Mouse (Mus musculus): Measurements from ENCODE around the gene Grasp. TPM values are rescaled to one million over a fixed set of nuclear protein-coding genes. Genes with fewer than 3 reads are reported as not detected.

The Grasp gene
- total and polyA plus RNA-seq, 3 experiments = 4.1 to 6.3 TPM; not detected in 1

DNA sequence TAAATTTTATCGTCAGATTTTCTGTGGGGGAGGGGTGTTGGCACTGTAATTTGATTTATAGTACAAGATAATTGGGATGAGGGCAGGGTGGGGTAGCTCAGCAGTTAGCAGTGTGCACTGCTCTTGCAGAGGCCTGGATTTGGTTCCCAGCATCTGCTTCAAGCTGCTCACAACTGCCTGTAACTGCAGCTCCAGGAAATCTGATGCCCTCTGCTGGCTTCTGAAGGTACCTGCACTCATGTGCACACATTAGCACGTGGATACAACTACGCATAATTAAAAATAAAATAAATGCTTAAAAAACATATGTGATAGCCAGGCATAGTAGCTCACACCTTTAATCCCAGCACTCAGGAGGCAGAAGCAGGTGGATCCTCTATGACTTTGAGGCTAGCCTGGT lies 38.4 kb upstream of the Grasp start (continued):
- TF ChIP-seq NELFE (IDR thresholded peaks at IDR 0.05; ENCODE audit: low read depth, low read length) = no peak

- no peak overlapping the region for H3K9ac ChIP-seq (ENCODE audit: control insufficient read depth, low read depth, low read length, poor library complexity, severe bottlenecking)
- DNase-seq (ENCODE audit: low read depth, low spot score) = peak; percentile 46
- peaks cover 13 to 29% of the 10 kb centered on the region in 2 experiments for H3K4me1 ChIP-seq (ENCODE audit: control insufficient read depth in 1 of 2, insufficient read depth in 2 of 2, low read length in 2 of 2)
- no peak overlapping the region for H3K27ac ChIP-seq (ENCODE audit: control insufficient read depth, low read depth, low read length)
- H3K4me3 ChIP-seq (ENCODE audit: control insufficient read depth in 1 of 2, insufficient read depth in 1 of 2, low read depth in 2 of 2, low read length in 2 of 2) = no peak overlapping the region
- no peaks in the 10 kb centered on the region for H3K9me3 ChIP-seq (replicated peaks; ENCODE audit: insufficient read depth, low read length)
- H3K79me2 ChIP-seq (ENCODE audit: control insufficient read depth, insufficient read depth, low read length, poor library complexity) = 0 out of 2 replicates have a peak, but pooled peaks cover 1% of the 10 kb centered on the region
- H3K36me3 ChIP-seq (ENCODE audit: control insufficient read depth in 1 of 2, insufficient read depth in 2 of 2, low read length in 2 of 2) = peaks cover 0 to 25% of the 10 kb centered on the region in 2 experiments; a peak in 3 of 4 replicates
- no peak for TF ChIP-seq MYC (IDR thresholded peaks at IDR 0.05; ENCODE audit: low read depth, low read length)
- TF ChIP-seq CTCF (IDR thresholded peaks at IDR 0.05 in 2 of 3, conservative IDR thresholded peaks at IDR 0.05 in 1 of 3; ENCODE audit: control insufficient read depth in 1 of 3, insufficient read depth in 1 of 3, low read depth in 2 of 3, low read length in 3 of 3, poor library complexity in 1 of 3, severe bottlenecking in 1 of 3) = peak; percentile 31 to 32 (median 32); a peak in 5 of 6 replicates
- H3K27me3 ChIP-seq (ENCODE audit: control insufficient read depth in 1 of 2, insufficient read depth in 2 of 2, low read length in 2 of 2) = no peaks in the 10 kb centered on the region
Measured at GRCm38 (mm10) chr15:101187907-101188306, 36.1 kb upstream of the Grasp start.

DNA sequence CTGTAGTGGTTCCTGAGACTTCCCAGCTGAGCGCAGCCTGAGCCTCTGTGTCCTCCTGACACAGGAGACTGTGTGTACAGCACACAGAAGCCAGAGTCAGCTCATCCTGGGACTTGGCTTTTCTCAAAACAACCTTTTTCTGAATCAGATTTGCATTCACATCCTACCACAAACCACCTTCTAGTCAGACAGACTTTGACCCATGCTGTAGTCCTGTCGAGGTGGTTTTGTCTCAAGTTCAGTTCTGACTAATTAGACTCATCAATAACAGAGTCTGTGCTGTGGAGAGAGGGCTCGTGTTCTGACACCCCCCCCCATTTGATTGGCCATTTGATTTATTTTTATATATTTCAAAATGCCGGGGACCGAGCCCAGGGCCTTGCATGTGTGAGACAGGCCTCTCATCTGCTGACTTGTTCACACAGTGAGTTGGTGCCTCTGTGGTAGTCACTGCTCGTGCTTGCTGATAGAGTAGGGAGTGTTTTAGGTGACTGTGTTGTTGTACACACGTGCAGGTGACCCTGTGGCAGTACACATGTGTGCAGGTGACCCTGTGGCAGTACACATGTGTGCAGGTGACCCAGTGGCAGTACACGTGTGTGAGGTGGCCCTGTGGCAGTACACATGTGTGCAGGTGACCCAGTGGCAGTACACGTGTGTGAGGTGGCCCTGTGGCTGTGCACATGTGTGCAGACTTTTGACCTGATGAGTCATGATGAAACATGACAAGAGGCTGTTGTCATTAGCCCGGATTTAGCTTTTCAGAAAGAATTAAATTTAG lies 33.8 kb upstream of the Grasp start:
- peak overlapping the region; percentile 55; the same call in 1 of the 2 replicates for H3K27ac ChIP-seq (ENCODE audit: control insufficient read depth, low read depth, low read length)
- no peaks in the 10 kb centered on the region for H3K27me3 ChIP-seq (ENCODE audit: control insufficient read depth in 1 of 2, insufficient read depth in 2 of 2, low read length in 2 of 2)
- TF ChIP-seq NRF1 (IDR thresholded peaks at IDR 0.05; ENCODE audit: insufficient read depth, low read depth, low read length, poor library complexity, severe bottlenecking) (no peak), CTCF (IDR thresholded peaks at IDR 0.05 in 2 of 3, conservative IDR thresholded peaks at IDR 0.05 in 1 of 3; ENCODE audit: control insufficient read depth in 1 of 3, insufficient read depth in 1 of 3, low read depth in 2 of 3, low read length in 3 of 3, poor library complexity in 1 of 3, severe bottlenecking in 1 of 3) (no peak), MYC (IDR thresholded peaks at IDR 0.05; ENCODE audit: low read depth, low read length) (no peak), SIN3A (IDR thresholded peaks at IDR 0.05; ENCODE audit: low read length) (0 out of 2 replicates have a peak, but pooled peaks have one; percentile 33), USF2 (IDR thresholded peaks at IDR 0.05; ENCODE audit: borderline replicate concordance in 1 of 2, insufficient read depth in 1 of 2, low read depth in 1 of 2, low read length in 2 of 2) (no peak)
- H3K36me3 ChIP-seq (ENCODE audit: control insufficient read depth in 1 of 2, insufficient read depth in 2 of 2, low read length in 2 of 2) = peaks cover 0 to 29% of the 10 kb centered on the region in 2 experiments; a peak in 3 of 4 replicates
- peaks cover 13 to 35% of the 10 kb centered on the region in 2 experiments for H3K4me1 ChIP-seq (ENCODE audit: control insufficient read depth in 1 of 2, insufficient read depth in 2 of 2, low read length in 2 of 2)
- no peak overlapping the region; the same call in 1 of the 2 replicates for H3K9ac ChIP-seq (ENCODE audit: control insufficient read depth, low read depth, low read length, poor library complexity, severe bottlenecking)
- DNase-seq (ENCODE audit: low read depth, low spot score) = no peak
- H3K4me3 ChIP-seq (ENCODE audit: control insufficient read depth in 1 of 2, insufficient read depth in 1 of 2, low read depth in 2 of 2, low read length in 2 of 2) = no peak overlapping the region
- no peaks in the 10 kb centered on the region for H3K9me3 ChIP-seq (replicated peaks; ENCODE audit: insufficient read depth, low read length)
- H3K79me2 ChIP-seq (ENCODE audit: control insufficient read depth, insufficient read depth, low read length, poor library complexity) = 0 out of 2 replicates have a peak, but pooled peaks cover 1% of the 10 kb centered on the region

DNA sequence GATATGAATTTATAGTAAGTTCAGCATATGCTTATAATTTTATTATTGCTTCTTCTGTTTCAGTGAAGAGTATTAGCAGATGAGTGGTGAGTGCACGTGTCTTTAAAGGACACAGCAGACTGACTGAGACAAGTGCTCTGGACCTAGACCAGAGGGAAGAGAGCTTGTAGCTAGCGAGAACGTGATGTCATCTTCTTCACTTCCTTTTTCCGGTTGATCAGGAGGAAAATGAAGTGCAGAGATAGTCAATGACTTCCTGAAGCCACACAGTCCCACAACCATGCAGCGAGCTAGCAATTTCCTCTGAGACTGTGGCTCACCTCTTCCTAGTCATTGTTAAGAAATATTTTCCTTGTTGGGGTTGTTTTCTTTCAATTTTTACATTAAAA lies 33.2 kb upstream of the Grasp start:
- Histone ChIP-seq H3K9ac (ENCODE audit: control insufficient read depth, low read depth, low read length, poor library complexity, severe bottlenecking) (no peak overlapping the region; the same call in 1 of the 2 replicates), H3K27ac (ENCODE audit: control insufficient read depth, low read depth, low read length) (peak overlapping the region; percentile 55), H3K36me3 (ENCODE audit: control insufficient read depth in 1 of 2, insufficient read depth in 2 of 2, low read length in 2 of 2) (peaks cover 0 to 32% of the 10 kb centered on the region in 2 experiments; a peak in 2 of 4 replicates), H3K27me3 (ENCODE audit: control insufficient read depth in 1 of 2, insufficient read depth in 2 of 2, low read length in 2 of 2) (no peaks in the 10 kb centered on the region), H3K4me1 (ENCODE audit: control insufficient read depth in 1 of 2, insufficient read depth in 2 of 2, low read length in 2 of 2) (peaks cover 13 to 38% of the 10 kb centered on the region in 2 experiments), H3K79me2 (ENCODE audit: control insufficient read depth, insufficient read depth, low read length, poor library complexity) (0 out of 2 replicates have a peak, but pooled peaks cover 1% of the 10 kb centered on the region), H3K4me3 (ENCODE audit: control insufficient read depth in 1 of 2, insufficient read depth in 1 of 2, low read depth in 2 of 2, low read length in 2 of 2) (no peak overlapping the region), H3K9me3 (replicated peaks; ENCODE audit: insufficient read depth, low read length) (no peaks in the 10 kb centered on the region)
- TF ChIP-seq HCFC1 (IDR thresholded peaks at IDR 0.05; ENCODE audit: low read depth, low read length) (0 out of 2 replicates have a peak, but pooled peaks have one; percentile 34), EP300 (IDR thresholded peaks at IDR 0.05; ENCODE audit: low read depth in 1 of 2, low read length in 2 of 2) (peak; percentile 28 to 46; a peak in 2 of 4 replicates), ETS1 (IDR thresholded peaks at IDR 0.05; ENCODE audit: low read depth, low read length) (peak; percentile 35; the same call in 1 of the 2 replicates), MAX (IDR thresholded peaks at IDR 0.05; ENCODE audit: low read length) (peak; percentile 61), ELF1 (IDR thresholded peaks at IDR 0.05; ENCODE audit: low read depth, low read length) (peak; percentile 74), UBTF (IDR thresholded peaks at IDR 0.05; ENCODE audit: borderline replicate concordance, insufficient read depth, low read depth, low read length) (no peak), SIN3A (IDR thresholded peaks at IDR 0.05; ENCODE audit: low read length) (peak; percentile 8; the same call in 1 of the 2 replicates), E2F4 (IDR thresholded peaks at IDR 0.05; ENCODE audit: borderline replicate concordance, low read depth, low read length) (no peak), POLR2A (IDR thresholded peaks at IDR 0.05; ENCODE audit: control insufficient read depth in 1 of 2, insufficient read depth in 1 of 2, low read depth in 1 of 2, low read length in 2 of 2, poor library complexity in 1 of 2) (peak in 1 of 2 experiments; percentile 49; a peak in 1 of 4 replicates), KAT2A (conservative IDR thresholded peaks at IDR 0.05; ENCODE audit: low read depth, low read length) (0 out of 2 replicates have a peak, but pooled peaks have one; percentile 4), MYC (IDR thresholded peaks at IDR 0.05; ENCODE audit: low read depth, low read length) (no peak), GATA1 (IDR thresholded peaks at IDR 0.05; ENCODE audit: low read depth, low read length) (peak; percentile 36; the same call in 1 of the 2 replicates), NELFE (IDR thresholded peaks at IDR 0.05; ENCODE audit: low read depth, low read length) (peak; percentile 27; the same call in 1 of the 2 replicates), TBP (IDR thresholded peaks at IDR 0.05; ENCODE audit: low read depth, low read length) (peak; percentile 51; the same call in 1 of the 2 replicates)
- DNase-seq (ENCODE audit: low read depth, low spot score) = peak; percentile 81
